Mouse (Mus musculus): ENCODE measurements around the gene Bcl11a. TPM values are rescaled to one million over a fixed set of nuclear protein-coding genes. Genes with fewer than 3 reads are reported as not detected.

The Bcl11a gene
- polyA plus RNA-seq, 1 experiment: 7.6 TPM

GRCm38 (mm10) chr11:24079392-24080391 is 1.8 kb downstream of the Bcl11a start:
- no peaks in the 10 kb centered on the region for H3K4me1 ChIP-seq (ENCODE audit: control insufficient read depth, insufficient read depth, low read length)
- H3K4me3 ChIP-seq (ENCODE audit: insufficient read depth, low read length): peak overlapping the region; percentile 57
- no peak overlapping the region for H3K27ac ChIP-seq (ENCODE audit: insufficient read depth, low read length)
- TF ChIP-seq POLR2A (IDR thresholded peaks at IDR 0.05; ENCODE audit: low read depth, low read length) (no peak), CTCF (IDR thresholded peaks at IDR 0.05; ENCODE audit: borderline replicate concordance, insufficient read depth, low read length) (no peak)

- 0 out of 2 replicates have a peak overlapping the region, but pooled peaks have one; percentile 2 for H3K27ac ChIP-seq (ENCODE audit: insufficient read depth, low read length)
- peak overlapping the region; percentile 57 for H3K4me3 ChIP-seq (ENCODE audit: insufficient read depth, low read length)
- TF ChIP-seq POLR2A (IDR thresholded peaks at IDR 0.05; ENCODE audit: low read depth, low read length) (no peak), CTCF (IDR thresholded peaks at IDR 0.05; ENCODE audit: borderline replicate concordance, insufficient read depth, low read length) (no peak)
- H3K4me1 ChIP-seq (ENCODE audit: control insufficient read depth, insufficient read depth, low read length): no peaks in the 10 kb centered on the region
Measured at GRCm38 (mm10) chr11:24080541-24080940, 2.7 kb downstream of the Bcl11a start.

- Histone ChIP-seq H3K27ac (ENCODE audit: insufficient read depth, low read length) (no peak overlapping the region; the same call in 1 of the 2 replicates), H3K4me1 (ENCODE audit: control insufficient read depth, insufficient read depth, low read length) (no peaks in the 10 kb centered on the region), H3K4me3 (ENCODE audit: insufficient read depth, low read length) (peak overlapping the region; percentile 57)
- TF ChIP-seq POLR2A (IDR thresholded peaks at IDR 0.05; ENCODE audit: low read depth, low read length) (no peak), CTCF (IDR thresholded peaks at IDR 0.05; ENCODE audit: borderline replicate concordance, insufficient read depth, low read length) (0 out of 2 replicates have a peak, but pooled peaks have one; percentile 13)
Measured at GRCm38 (mm10) chr11:24081016-24081686, 3.3 kb downstream of the Bcl11a start.

GRCm38 (mm10) chr11:24081687-24082384 is 4.0 kb downstream of the Bcl11a start:
- Histone ChIP-seq H3K27ac (ENCODE audit: insufficient read depth, low read length) (peak overlapping the region; percentile 7; the same call in 1 of the 2 replicates), H3K4me3 (ENCODE audit: insufficient read depth, low read length) (peak overlapping the region; percentile 57), H3K4me1 (ENCODE audit: control insufficient read depth, insufficient read depth, low read length) (no peaks in the 10 kb centered on the region)
- TF ChIP-seq POLR2A (IDR thresholded peaks at IDR 0.05; ENCODE audit: low read depth, low read length) (no peak), CTCF (IDR thresholded peaks at IDR 0.05; ENCODE audit: borderline replicate concordance, insufficient read depth, low read length) (no peak)

GRCm38 (mm10) chr11:24082385-24083075 is 4.7 kb downstream of the Bcl11a start:
- no peak for TF ChIP-seq POLR2A (IDR thresholded peaks at IDR 0.05; ENCODE audit: low read depth, low read length)
- TF ChIP-seq CTCF (IDR thresholded peaks at IDR 0.05; ENCODE audit: borderline replicate concordance, insufficient read depth, low read length): no peak
- Histone ChIP-seq H3K4me1 (ENCODE audit: control insufficient read depth, insufficient read depth, low read length) (no peaks in the 10 kb centered on the region), H3K4me3 (ENCODE audit: insufficient read depth, low read length) (peak overlapping the region; percentile 57), H3K27ac (ENCODE audit: insufficient read depth, low read length) (no peak overlapping the region)

GRCm38 (mm10) chr11:24083076-24083405 is 5.2 kb downstream of the Bcl11a start:
- TF ChIP-seq CTCF (IDR thresholded peaks at IDR 0.05; ENCODE audit: borderline replicate concordance, insufficient read depth, low read length): no peak
- no peak for TF ChIP-seq POLR2A (IDR thresholded peaks at IDR 0.05; ENCODE audit: low read depth, low read length)
- H3K4me1 ChIP-seq (ENCODE audit: control insufficient read depth, insufficient read depth, low read length): no peaks in the 10 kb centered on the region
- no peak overlapping the region for H3K4me3 ChIP-seq (ENCODE audit: insufficient read depth, low read length)
- H3K27ac ChIP-seq (ENCODE audit: insufficient read depth, low read length): no peak overlapping the region

- no peak overlapping the region for H3K4me3 ChIP-seq (ENCODE audit: insufficient read depth, low read length)
- no peaks in the 10 kb centered on the region for H3K4me1 ChIP-seq (ENCODE audit: control insufficient read depth, insufficient read depth, low read length)
- no peak overlapping the region for H3K27ac ChIP-seq (ENCODE audit: insufficient read depth, low read length)
- TF ChIP-seq POLR2A (IDR thresholded peaks at IDR 0.05; ENCODE audit: low read depth, low read length): no peak
- no peak for TF ChIP-seq CTCF (IDR thresholded peaks at IDR 0.05; ENCODE audit: borderline replicate concordance, insufficient read depth, low read length)
Measured at GRCm38 (mm10) chr11:24083423-24083822, 5.6 kb downstream of the Bcl11a start.

GRCm38 (mm10) chr11:24084077-24084476 is 6.2 kb downstream of the Bcl11a start:
- no peak overlapping the region for H3K4me3 ChIP-seq (ENCODE audit: insufficient read depth, low read length)
- TF ChIP-seq POLR2A (IDR thresholded peaks at IDR 0.05; ENCODE audit: low read depth, low read length): no peak
- no peak for TF ChIP-seq CTCF (IDR thresholded peaks at IDR 0.05; ENCODE audit: borderline replicate concordance, insufficient read depth, low read length)
- no peaks in the 10 kb centered on the region for H3K4me1 ChIP-seq (ENCODE audit: control insufficient read depth, insufficient read depth, low read length)
- no peak overlapping the region for H3K27ac ChIP-seq (ENCODE audit: insufficient read depth, low read length)

- Histone ChIP-seq H3K4me3 (ENCODE audit: insufficient read depth, low read length) (no peak overlapping the region), H3K27ac (ENCODE audit: insufficient read depth, low read length) (no peak overlapping the region), H3K4me1 (ENCODE audit: control insufficient read depth, insufficient read depth, low read length) (no peaks in the 10 kb centered on the region)
- no peak for TF ChIP-seq CTCF (IDR thresholded peaks at IDR 0.05; ENCODE audit: borderline replicate concordance, insufficient read depth, low read length)
- no peak for TF ChIP-seq POLR2A (IDR thresholded peaks at IDR 0.05; ENCODE audit: low read depth, low read length)
Measured at GRCm38 (mm10) chr11:24084590-24084989, 6.7 kb downstream of the Bcl11a start.
